Mouse (Mus musculus): ENCODE measurements at regions not wholly inside any gene's neighbourhood (a gene's known extent, or its start where the extent isn't known, plus 50 kb on each side); places are given as distances from the start of the nearest gene placed in this dataset.

GRCm38 (mm10) chr10:126267321-126267998, 301.5 kb downstream of the Lrig3 start:
- H3K36me3 ChIP-seq (replicated peaks in 1 of 2; ENCODE audit: control insufficient read depth in 1 of 2, insufficient read depth in 1 of 2, low read length in 1 of 2) = no peaks in the 10 kb centered on the region
- H3K4me3 ChIP-seq (replicated peaks in 1 of 3; ENCODE audit: low read depth in 2 of 3, low read length in 2 of 3, poor library complexity in 1 of 3) = no peak overlapping the region
- dilution Hi-C loops (cut with MboI; ENCODE audit: extremely low pct_ligation_motif_present, extremely low pct_unique_long_range_greater_than_20kb, low sequenced_read_pairs) = no loop called here
- DNase-seq (ENCODE audit: extremely low read depth) = no peak
- H3K79me2 ChIP-seq (replicated peaks; ENCODE audit: control insufficient read depth, extremely low read depth, insufficient read depth, poor library complexity, severe bottlenecking) = no peaks in the 10 kb centered on the region
- no peaks in the 10 kb centered on the region for H3K27me3 ChIP-seq (replicated peaks)
- no peak overlapping the region for H3K4me2 ChIP-seq (ENCODE audit: insufficient read depth, low read depth, poor library complexity, severe bottlenecking)
- no peak for TF ChIP-seq RAD21 (IDR thresholded peaks at IDR 0.05; ENCODE audit: low read depth, low read length)
- TF ChIP-seq CTCF (conservative IDR thresholded peaks at IDR 0.05 in 1 of 2, IDR thresholded peaks at IDR 0.05 in 1 of 2; ENCODE audit: low read depth in 2 of 2, low read length in 2 of 2) = no peak
- no peak for TF ChIP-seq JUN (IDR thresholded peaks at IDR 0.05; ENCODE audit: insufficient read depth, low read depth, low read length)
- no peak for TF ChIP-seq TBP (conservative IDR thresholded peaks at IDR 0.05; ENCODE audit: low read depth, low read length)
- peaks cover 36% of the 10 kb centered on the region for H3K9me3 ChIP-seq (replicated peaks; ENCODE audit: low read length)
- in situ Hi-C loops (cut with MboI; ENCODE audit: low pct_ligation_motif_present, low pct_unique_long_range_greater_than_20kb, low sequenced_read_pairs) = no loop called here
- H3K27ac ChIP-seq (ENCODE audit: insufficient read depth, low read depth) = no peak overlapping the region
- no peak overlapping the region for H3K9ac ChIP-seq (ENCODE audit: insufficient read depth, low read depth)
- no peaks in the 10 kb centered on the region for H3K4me1 ChIP-seq (ENCODE audit: control insufficient read depth in 1 of 2, insufficient read depth in 2 of 2)

GRCm38 (mm10) chr10:126257171-126257570, 291.2 kb downstream of the Lrig3 start:
- no peak overlapping the region for H3K9ac ChIP-seq (ENCODE audit: insufficient read depth, low read depth)
- H3K4me1 ChIP-seq (ENCODE audit: control insufficient read depth in 1 of 2, insufficient read depth in 2 of 2) = no peaks in the 10 kb centered on the region
- H3K27me3 ChIP-seq (replicated peaks) = no peaks in the 10 kb centered on the region
- no peaks in the 10 kb centered on the region for H3K36me3 ChIP-seq (replicated peaks in 1 of 2; ENCODE audit: control insufficient read depth in 1 of 2, insufficient read depth in 1 of 2, low read length in 1 of 2)
- no peak for DNase-seq (ENCODE audit: extremely low read depth)
- no peak overlapping the region for H3K4me2 ChIP-seq (ENCODE audit: insufficient read depth, low read depth, poor library complexity, severe bottlenecking)
- peaks cover 65% of the 10 kb centered on the region for H3K9me3 ChIP-seq (replicated peaks; ENCODE audit: low read length)
- no peak overlapping the region for H3K27ac ChIP-seq (ENCODE audit: insufficient read depth, low read depth)
- dilution Hi-C loops (cut with MboI; ENCODE audit: extremely low pct_ligation_motif_present, extremely low pct_unique_long_range_greater_than_20kb, low sequenced_read_pairs) (no loop called here), in situ Hi-C loops (cut with MboI; ENCODE audit: low pct_ligation_motif_present, low pct_unique_long_range_greater_than_20kb, low sequenced_read_pairs) (no loop called here)
- TF ChIP-seq JUN (IDR thresholded peaks at IDR 0.05; ENCODE audit: insufficient read depth, low read depth, low read length) (no peak), MXI1 (IDR thresholded peaks at IDR 0.05; ENCODE audit: low read depth, low read length) (no peak), CHD2 (IDR thresholded peaks at IDR 0.05; ENCODE audit: low read length) (no peak), SMC3 (IDR thresholded peaks at IDR 0.05; ENCODE audit: low read depth, low read length) (no peak), ZNF384 (IDR thresholded peaks at IDR 0.05; ENCODE audit: low read depth, low read length) (no peak), MAZ (IDR thresholded peaks at IDR 0.05; ENCODE audit: low read depth, low read length) (no peak), E2F4 (IDR thresholded peaks at IDR 0.05; ENCODE audit: insufficient replicate concordance, low read depth, low read length) (no peak)
- H3K79me2 ChIP-seq (replicated peaks; ENCODE audit: control insufficient read depth, extremely low read depth, insufficient read depth, poor library complexity, severe bottlenecking) = no peaks in the 10 kb centered on the region
- no peak overlapping the region for H3K4me3 ChIP-seq (replicated peaks in 1 of 3; ENCODE audit: low read depth in 2 of 3, low read length in 2 of 3, poor library complexity in 1 of 3)

- Histone ChIP-seq H3K79me2 (replicated peaks; ENCODE audit: control insufficient read depth, extremely low read depth, insufficient read depth, poor library complexity, severe bottlenecking) (no peaks in the 10 kb centered on the region), H3K4me2 (ENCODE audit: insufficient read depth, low read depth, poor library complexity, severe bottlenecking) (no peak overlapping the region), H3K9me3 (replicated peaks; ENCODE audit: low read length) (peaks cover 68% of the 10 kb centered on the region), H3K4me1 (ENCODE audit: control insufficient read depth in 1 of 2, insufficient read depth in 2 of 2) (no peaks in the 10 kb centered on the region), H3K27ac (ENCODE audit: insufficient read depth, low read depth) (no peak overlapping the region), H3K36me3 (replicated peaks in 1 of 2; ENCODE audit: control insufficient read depth in 1 of 2, insufficient read depth in 1 of 2, low read length in 1 of 2) (no peaks in the 10 kb centered on the region), H3K9ac (ENCODE audit: insufficient read depth, low read depth) (no peak overlapping the region), H3K4me3 (replicated peaks in 1 of 3; ENCODE audit: low read depth in 2 of 3, low read length in 2 of 3, poor library complexity in 1 of 3) (no peak overlapping the region), H3K27me3 (replicated peaks) (no peaks in the 10 kb centered on the region)
- no peak for DNase-seq (ENCODE audit: extremely low read depth)
- in situ Hi-C loops (cut with MboI; ENCODE audit: low pct_ligation_motif_present, low pct_unique_long_range_greater_than_20kb, low sequenced_read_pairs) = no loop called here
- dilution Hi-C loops (cut with MboI; ENCODE audit: extremely low pct_ligation_motif_present, extremely low pct_unique_long_range_greater_than_20kb, low sequenced_read_pairs) = no loop called here
- TF ChIP-seq CHD2 (IDR thresholded peaks at IDR 0.05; ENCODE audit: low read length) (no peak), UBTF (IDR thresholded peaks at IDR 0.05; ENCODE audit: low read depth, low read length) (no peak), MAFK (IDR thresholded peaks at IDR 0.05; ENCODE audit: insufficient replicate concordance, low read length) (no peak), HCFC1 (IDR thresholded peaks at IDR 0.05; ENCODE audit: low read depth, low read length) (no peak), MYC (IDR thresholded peaks at IDR 0.05; ENCODE audit: low read depth, low read length) (no peak), POLR2AphosphoS2 (IDR thresholded peaks at IDR 0.05; ENCODE audit: low read depth, low read length) (no peak), CTCF (conservative IDR thresholded peaks at IDR 0.05 in 1 of 2, IDR thresholded peaks at IDR 0.05 in 1 of 2; ENCODE audit: low read depth in 2 of 2, low read length in 2 of 2) (no peak), CHD1 (IDR thresholded peaks at IDR 0.05; ENCODE audit: low read depth, low read length) (no peak)
These were observed 288.2 kb downstream of the Lrig3 start for GRCm38 (mm10) chr10:126254198-126254597.
